Mouse (Mus musculus) liver, embryonic 14.5 days (tissue): ENCODE results near the gene Gm28038.

ENCODE experiments used
- CTCF ChIP-seq: IDR thresholded peaks from 2 replicates; pipeline ENCODE4 v1.5.1; 2016; ENCODE audit warnings: antibody characterized with exemption, low read depth, control low read depth
- EP300 ChIP-seq: IDR thresholded peaks from 2 replicates; pipeline ENCODE4 v1.6.1; 2016; ENCODE audit warnings: antibody characterized with exemption, low read depth

DNA sequence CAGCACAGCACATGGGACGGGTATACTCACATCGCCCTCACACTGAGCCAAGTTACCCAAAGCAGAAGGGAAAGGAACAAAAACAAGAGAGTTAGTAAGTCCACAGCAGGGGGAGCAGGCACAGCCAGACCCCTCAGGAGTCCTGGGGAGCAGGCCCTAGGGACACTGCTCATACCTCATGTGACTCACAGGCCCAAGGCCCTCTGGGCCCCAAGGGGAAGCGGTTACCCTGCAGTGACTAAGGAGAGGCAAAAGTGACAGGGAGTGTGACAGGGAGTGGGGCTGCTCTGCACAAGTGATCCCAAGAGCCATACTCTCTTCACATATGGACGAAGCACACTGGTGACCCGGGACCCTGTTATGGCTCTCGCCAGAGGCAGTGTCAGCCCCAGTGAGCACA, 68.4 kb downstream of the Gm28038 start:
- no peak for TF ChIP-seq CTCF
- TF ChIP-seq EP300: no peak
